Mouse (Mus musculus): ENCODE data around the gene Ubl3. TPM values are rescaled to one million over a fixed set of nuclear protein-coding genes. Genes with fewer than 3 reads are reported as not detected.

The Ubl3 gene
- polyA plus RNA-seq, 1 experiment from 2014 or later, result 52.7 TPM

DNA sequence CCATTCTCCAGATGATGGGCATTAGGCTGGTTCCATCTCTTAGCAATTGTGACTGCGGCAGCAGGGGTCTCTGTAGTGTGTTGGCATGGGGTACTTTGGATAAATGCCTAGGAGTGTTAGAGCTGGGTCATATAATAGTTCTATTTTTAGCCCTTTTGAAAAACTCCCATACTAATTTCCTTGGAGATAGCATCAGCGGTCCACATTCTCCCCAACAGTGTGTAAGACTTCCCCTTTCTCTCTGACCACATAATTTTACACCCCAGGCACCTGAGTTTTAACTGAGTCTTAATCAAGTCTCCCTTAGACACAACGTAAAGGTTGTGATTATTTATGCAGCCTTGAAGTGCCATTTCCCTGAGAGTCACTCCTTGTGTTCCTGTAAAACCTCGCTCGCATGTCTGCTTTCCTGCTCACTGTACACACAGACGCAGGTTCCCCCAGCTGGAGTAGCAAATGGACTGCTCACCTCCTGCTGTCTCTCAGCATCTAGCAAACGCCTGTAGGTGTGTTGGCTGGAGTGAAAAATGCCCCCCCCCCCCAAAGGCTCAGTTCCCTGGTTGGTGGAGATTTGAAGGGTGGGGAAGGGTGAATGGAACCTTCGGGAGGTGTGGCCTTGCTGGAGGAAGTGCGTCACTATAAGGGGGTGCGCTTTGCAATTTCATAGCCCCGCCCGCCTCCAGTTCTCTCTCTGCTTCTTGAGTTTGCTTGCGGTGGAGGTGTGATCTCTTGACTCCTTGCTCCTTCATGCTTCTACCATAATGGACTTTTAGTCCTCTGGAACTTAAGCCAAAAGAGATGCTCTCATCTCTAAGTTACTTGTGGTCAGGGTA is 63.5 kb downstream of the Ubl3 start:
- DNase-seq (ENCODE audit: low spot score), result no peak
- WGBS, result 82% methylated on average over 13 of the region's 13 CpGs
- Histone ChIP-seq H3K27me3 (ENCODE audit: low read depth, poor library complexity, severe bottlenecking) (no peaks in the 10 kb centered on the region), H3K4me3 (no peak overlapping the region), H3K36me3 (no peaks in the 10 kb centered on the region), H3K27ac (replicated peaks) (no peak overlapping the region), H3K4me1 (no peaks in the 10 kb centered on the region), H3K9me3 (replicated peaks) (no peaks in the 10 kb centered on the region)

DNA sequence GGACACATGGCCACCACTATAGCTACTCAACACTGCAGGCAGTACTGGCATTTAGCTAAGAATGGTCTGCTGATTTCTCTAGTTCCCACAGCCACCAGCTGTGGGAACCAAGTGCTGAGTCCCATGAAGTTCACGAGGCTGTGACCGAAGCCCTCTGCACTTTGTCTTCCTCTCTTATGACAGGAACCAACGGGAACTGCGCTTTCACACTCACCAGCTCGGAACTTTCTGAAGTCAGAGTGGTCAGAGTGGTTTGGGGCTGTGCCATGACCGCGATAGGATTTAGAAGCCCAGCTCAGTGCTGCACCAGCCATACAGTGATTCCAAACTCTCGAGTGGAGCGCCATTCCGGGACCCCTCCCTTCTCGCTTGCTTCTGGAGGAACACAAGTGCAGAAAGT is 66.4 kb downstream of the Ubl3 start:
- no peaks in the 10 kb centered on the region for H3K9me3 ChIP-seq (replicated peaks)
- no peak overlapping the region for H3K27ac ChIP-seq (replicated peaks)
- H3K36me3 ChIP-seq, result no peaks in the 10 kb centered on the region
- no peaks in the 10 kb centered on the region for H3K27me3 ChIP-seq (ENCODE audit: low read depth, poor library complexity, severe bottlenecking)
- no peak for DNase-seq (ENCODE audit: low spot score)
- 90% methylated on average over 11 of the region's 11 CpGs for WGBS
- no peaks in the 10 kb centered on the region for H3K4me1 ChIP-seq
- H3K4me3 ChIP-seq, result no peak overlapping the region

DNA sequence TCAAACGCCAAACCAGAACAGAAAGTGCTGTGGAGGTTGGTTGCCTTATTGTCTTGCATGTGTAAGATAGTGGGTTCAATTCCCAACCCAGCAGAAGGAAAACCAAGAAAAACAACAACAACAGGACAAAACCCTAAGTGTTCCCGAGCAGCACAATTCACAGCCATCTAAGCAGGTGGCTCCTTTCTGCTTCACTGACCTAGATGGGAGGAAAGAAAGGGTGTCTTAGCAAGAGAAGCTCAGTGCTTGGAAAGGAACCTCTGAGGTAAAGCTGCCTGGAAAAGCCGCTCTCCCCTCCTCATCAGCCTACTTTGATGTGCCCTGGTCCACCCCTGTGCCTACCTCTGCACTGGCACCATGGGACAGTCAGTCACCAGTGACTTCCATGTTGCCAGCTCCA is 70.8 kb downstream of the Ubl3 start:
- H3K9me3 ChIP-seq (replicated peaks), result no peaks in the 10 kb centered on the region

GRCm38 (mm10) chr5:148474346-148474745 is 78.2 kb downstream of the Ubl3 start:
- no peaks in the 10 kb centered on the region for H3K36me3 ChIP-seq
- WGBS, result 85% methylated on average over 7 of the region's 7 CpGs
- DNase-seq (ENCODE audit: low spot score), result no peak
- H3K4me1 ChIP-seq, result no peaks in the 10 kb centered on the region
- no peak overlapping the region for H3K27ac ChIP-seq (replicated peaks)
- no peak overlapping the region for H3K4me3 ChIP-seq
- no peaks in the 10 kb centered on the region for H3K9me3 ChIP-seq (replicated peaks)
- H3K27me3 ChIP-seq (ENCODE audit: low read depth, poor library complexity, severe bottlenecking), result no peaks in the 10 kb centered on the region

More for the DNA sequence above, 70.8 kb downstream of the Ubl3 start:
- Histone ChIP-seq H3K27me3 (ENCODE audit: low read depth, poor library complexity, severe bottlenecking) (no peaks in the 10 kb centered on the region), H3K4me1 (no peaks in the 10 kb centered on the region), H3K36me3 (no peaks in the 10 kb centered on the region), H3K4me3 (no peak overlapping the region), H3K27ac (replicated peaks) (no peak overlapping the region)
- DNase-seq (ENCODE audit: low spot score), result no peak
- WGBS, result 72% methylated on average over 3 of the region's 3 CpGs

DNA sequence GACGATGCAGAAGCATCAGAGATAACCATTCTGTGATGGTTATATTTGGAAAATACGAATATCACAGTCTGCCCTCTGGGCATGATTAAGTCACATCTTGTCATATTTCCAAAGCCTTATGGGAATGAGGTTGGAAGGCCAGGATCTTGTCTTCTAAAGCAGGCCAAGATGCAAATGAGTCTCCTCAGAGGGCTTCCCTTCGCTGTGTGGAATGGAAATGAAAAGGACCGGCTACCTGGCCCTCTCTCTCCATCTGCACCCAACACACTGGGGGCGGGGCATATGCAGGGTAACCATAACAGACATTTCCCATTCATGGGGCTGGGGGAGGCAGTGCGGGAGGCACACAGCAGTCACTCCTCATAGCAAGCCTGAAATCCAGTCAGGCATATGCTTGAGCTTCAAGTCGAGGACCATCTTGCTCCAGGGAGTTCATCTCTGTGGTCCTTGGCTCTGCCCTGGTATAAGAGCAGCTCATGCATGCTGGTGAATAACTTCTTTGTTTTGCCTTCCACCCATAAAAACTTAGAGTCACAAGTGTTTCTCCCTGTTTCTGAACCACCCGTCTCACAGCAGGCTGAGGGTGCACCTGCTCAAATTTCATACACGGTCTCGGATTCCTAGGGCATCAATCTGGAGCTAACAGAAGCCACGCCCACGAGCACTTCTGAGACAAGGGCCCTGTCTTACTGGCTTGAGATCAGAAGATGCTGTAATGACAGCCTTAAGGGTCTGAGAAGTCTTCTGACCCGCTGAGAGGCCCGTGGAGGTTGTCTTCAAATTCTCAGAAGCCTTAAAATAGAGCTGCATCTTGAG is 83.8 kb downstream of the Ubl3 start:
- Histone ChIP-seq H3K27ac (replicated peaks) (peak overlapping the region; percentile 55), H3K36me3 (no peaks in the 10 kb centered on the region), H3K27me3 (ENCODE audit: low read depth, poor library complexity, severe bottlenecking) (no peaks in the 10 kb centered on the region), H3K9me3 (replicated peaks) (no peaks in the 10 kb centered on the region), H3K4me1 (peaks cover 17% of the 10 kb centered on the region), H3K4me3 (no peak overlapping the region)
- no peak for DNase-seq (ENCODE audit: low spot score)
- 71% methylated on average over 14 of the region's 14 CpGs for WGBS

DNA sequence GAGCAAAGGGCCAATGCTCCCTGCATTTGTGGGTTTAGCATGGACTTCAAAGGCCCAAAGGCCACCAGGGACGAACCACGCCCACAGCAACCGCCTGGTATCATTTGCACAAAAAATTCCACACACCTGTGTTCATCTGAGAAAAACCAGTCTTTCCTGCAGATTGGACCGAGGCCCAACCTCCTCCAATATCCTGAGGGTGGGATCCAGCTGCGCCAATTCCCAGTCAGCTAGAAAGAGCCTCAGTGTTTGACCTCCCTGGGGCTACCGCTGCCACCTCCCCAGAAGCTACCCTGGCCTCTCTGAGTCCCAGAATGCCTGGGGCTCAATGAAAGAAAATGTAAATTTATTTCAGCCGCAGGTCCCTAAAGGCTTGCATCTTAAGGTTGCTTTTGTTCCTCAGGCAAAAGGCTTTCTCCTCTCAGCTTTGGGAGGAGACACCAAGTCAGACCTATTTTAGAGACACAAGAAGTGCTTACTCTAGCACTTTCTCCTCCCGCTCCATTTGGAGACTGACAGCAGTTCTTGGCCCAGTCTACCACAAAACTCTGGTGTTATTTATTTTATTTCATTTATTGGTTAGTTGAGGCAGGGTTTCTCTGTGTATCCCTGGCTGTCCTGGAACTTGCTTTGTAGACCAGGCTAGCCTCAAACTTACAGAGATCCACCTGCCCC is 85.5 kb downstream of the Ubl3 start:
- no peak for DNase-seq (ENCODE audit: low spot score)
- Histone ChIP-seq H3K27me3 (ENCODE audit: low read depth, poor library complexity, severe bottlenecking) (no peaks in the 10 kb centered on the region), H3K36me3 (no peaks in the 10 kb centered on the region), H3K4me1 (peaks cover 17% of the 10 kb centered on the region), H3K9me3 (replicated peaks) (no peaks in the 10 kb centered on the region), H3K27ac (replicated peaks) (peak overlapping the region; percentile 59; the same call in 1 of the 2 replicates), H3K4me3 (no peak overlapping the region)
- 22% methylated on average over 8 of the region's 8 CpGs for WGBS

DNA sequence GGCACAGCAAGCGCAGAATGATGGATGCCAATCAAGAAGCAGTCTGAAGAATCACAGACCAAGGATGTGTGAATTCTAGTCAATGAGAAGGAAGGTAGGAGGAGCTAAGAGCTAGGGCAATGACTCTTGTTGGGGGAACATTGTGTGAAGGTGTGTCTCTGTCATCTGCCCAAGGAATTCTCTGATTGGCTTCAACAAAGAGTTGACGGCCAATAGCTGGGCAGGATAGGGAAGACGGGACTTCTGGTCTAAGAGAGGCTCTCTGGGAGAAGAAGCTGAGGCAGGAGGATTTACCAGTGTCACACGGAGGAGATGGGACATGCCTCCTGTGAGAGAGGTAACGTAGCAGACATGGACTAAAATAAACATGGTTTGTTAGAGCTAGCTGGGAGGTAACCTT is 86.5 kb downstream of the Ubl3 start:
- H3K9me3 ChIP-seq (replicated peaks), result peaks cover 2% of the 10 kb centered on the region; the same call in 1 of the 2 replicates
- 88% methylated on average over 5 of the region's 5 CpGs for WGBS

GRCm38 (mm10) chr5:148465091-148465490 is 87.5 kb downstream of the Ubl3 start:
- H3K4me3 ChIP-seq, result no peak overlapping the region
- peaks cover 17% of the 10 kb centered on the region for H3K4me1 ChIP-seq
- WGBS, result 96% methylated on average over 9 of the region's 9 CpGs

More for the DNA sequence above, 86.5 kb downstream of the Ubl3 start:
- Histone ChIP-seq H3K4me3 (no peak overlapping the region), H3K36me3 (no peaks in the 10 kb centered on the region), H3K27me3 (ENCODE audit: low read depth, poor library complexity, severe bottlenecking) (no peaks in the 10 kb centered on the region), H3K27ac (replicated peaks) (no peak overlapping the region), H3K4me1 (peaks cover 17% of the 10 kb centered on the region)
- no peak for DNase-seq (ENCODE audit: low spot score)

GRCm38 (mm10) chr5:148464489-148464888 is 88.1 kb downstream of the Ubl3 start:
- 90% methylated on average over 7 of the region's 7 CpGs for WGBS
- Histone ChIP-seq H3K4me1 (peaks cover 17% of the 10 kb centered on the region), H3K27me3 (ENCODE audit: low read depth, poor library complexity, severe bottlenecking) (no peaks in the 10 kb centered on the region), H3K9me3 (replicated peaks) (peaks cover 11% of the 10 kb centered on the region), H3K36me3 (no peaks in the 10 kb centered on the region), H3K4me3 (no peak overlapping the region), H3K27ac (replicated peaks) (no peak overlapping the region)
- DNase-seq (ENCODE audit: low spot score), result no peak

More at GRCm38 (mm10) chr5:148465091-148465490, 87.5 kb downstream of the Ubl3 start:
- peaks cover 11% of the 10 kb centered on the region for H3K9me3 ChIP-seq (replicated peaks)
- no peak overlapping the region for H3K27ac ChIP-seq (replicated peaks)
- DNase-seq (ENCODE audit: low spot score), result no peak
- no peaks in the 10 kb centered on the region for H3K27me3 ChIP-seq (ENCODE audit: low read depth, poor library complexity, severe bottlenecking)
- H3K36me3 ChIP-seq, result no peaks in the 10 kb centered on the region

GRCm38 (mm10) chr5:148463783-148464294 is 88.8 kb downstream of the Ubl3 start:
- no peak for DNase-seq (ENCODE audit: low spot score)
- no peaks in the 10 kb centered on the region for H3K36me3 ChIP-seq
- peaks cover 16% of the 10 kb centered on the region for H3K4me1 ChIP-seq
- H3K27ac ChIP-seq (replicated peaks), result no peak overlapping the region
- H3K27me3 ChIP-seq (ENCODE audit: low read depth, poor library complexity, severe bottlenecking), result no peaks in the 10 kb centered on the region
- H3K9me3 ChIP-seq (replicated peaks), result peaks cover 11% of the 10 kb centered on the region
- 90% methylated on average over 6 of the region's 6 CpGs for WGBS
- H3K4me3 ChIP-seq, result no peak overlapping the region

Data from midbrain, embryonic 10.5 days (tissue).